Mouse (Mus musculus): ENCODE results near the gene Znrf4. TPM values are rescaled to one million over a fixed set of nuclear protein-coding genes. Genes with fewer than 3 reads are reported as not detected.

Znrf4 gene
- polyA plus RNA-seq, 1 experiment from 2014 or later, result not detected

DNA sequence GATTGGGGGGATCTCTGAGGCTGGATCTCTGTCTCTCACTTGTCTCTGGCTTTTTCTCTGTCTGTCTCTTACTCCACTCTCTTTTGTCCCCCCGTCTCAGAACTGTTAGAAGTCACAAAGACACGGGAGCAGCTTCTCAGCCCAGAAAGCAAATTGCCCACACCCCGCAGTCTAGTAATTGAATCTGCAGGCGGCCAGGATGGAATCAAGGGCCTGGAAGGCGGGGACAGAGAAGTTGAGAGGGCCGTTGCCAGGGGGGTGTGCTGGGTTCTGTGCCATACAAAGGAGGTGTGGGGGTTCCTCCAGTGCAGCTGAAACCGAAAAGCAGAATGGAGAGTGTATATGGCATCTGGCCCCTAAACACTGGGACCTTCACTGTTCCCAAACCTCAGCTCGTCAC, 30.5 kb upstream of the Znrf4 start:
- Histone ChIP-seq H3K9ac (ENCODE audit: low read depth, low read length) (no peak overlapping the region), H3K27ac (ENCODE audit: low read depth, low read length) (no peak overlapping the region), H3K4me2 (no peak overlapping the region), H3K4me3 (ENCODE audit: low read depth, low read length) (no peak overlapping the region), H3K9me3 (replicated peaks; ENCODE audit: control insufficient read depth, low read length) (no peaks in the 10 kb centered on the region), H3K27me3 (ENCODE audit: control insufficient read depth, insufficient read depth, low read length) (peaks cover 7% of the 10 kb centered on the region; the same call in 1 of the 2 replicates), H3K36me3 (ENCODE audit: control insufficient read depth, insufficient read depth, low read length) (no peaks in the 10 kb centered on the region), H3K4me1 (ENCODE audit: control insufficient read depth, insufficient read depth, low read length) (peaks cover 5% of the 10 kb centered on the region; the same call in 1 of the 2 replicates)
- WGBS (ENCODE audit: insufficient replicate concordance), result 48% methylated on average over 8 of the region's 8 CpGs
- ATAC-seq (replicated peaks; ENCODE audit: insufficient number of reproducible peaks, low FRiP score, low TSS enrichment), result no peak

DNA sequence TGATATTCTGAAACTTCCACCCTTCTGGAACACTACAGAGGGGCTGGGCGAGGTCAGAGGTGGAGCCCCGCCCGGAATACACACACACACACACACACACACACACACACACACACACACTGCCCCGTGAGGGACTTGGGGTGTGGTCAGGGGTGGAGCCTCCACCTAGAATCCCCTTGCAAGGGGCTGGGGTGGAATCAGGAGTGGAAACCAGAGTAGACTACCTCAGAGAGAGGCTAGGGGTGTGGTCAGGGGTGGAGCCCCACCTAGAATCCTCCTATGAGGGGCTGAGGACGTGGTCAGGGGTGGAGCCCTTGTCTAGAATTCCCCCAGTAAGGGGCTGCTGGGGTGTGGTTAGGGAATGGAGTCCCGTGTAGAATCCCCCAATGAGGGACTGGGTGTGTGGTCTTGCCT, 28.3 kb upstream of the Znrf4 start:
- H3K36me3 ChIP-seq (ENCODE audit: control insufficient read depth, insufficient read depth, low read length), result no peaks in the 10 kb centered on the region
- H3K4me3 ChIP-seq (ENCODE audit: low read depth, low read length), result no peak overlapping the region
- no peak overlapping the region for H3K4me2 ChIP-seq
- H3K4me1 ChIP-seq (ENCODE audit: control insufficient read depth, insufficient read depth, low read length), result peaks cover 6% of the 10 kb centered on the region; the same call in 1 of the 2 replicates
- no peak overlapping the region for H3K9ac ChIP-seq (ENCODE audit: low read depth, low read length)
- H3K27ac ChIP-seq (ENCODE audit: low read depth, low read length), result no peak overlapping the region
- no peak for ATAC-seq (replicated peaks; ENCODE audit: insufficient number of reproducible peaks, low FRiP score, low TSS enrichment)
- 45% methylated on average over 6 of the region's 6 CpGs for WGBS (ENCODE audit: insufficient replicate concordance)
- H3K9me3 ChIP-seq (replicated peaks; ENCODE audit: control insufficient read depth, low read length), result no peaks in the 10 kb centered on the region
- peaks cover 7% of the 10 kb centered on the region for H3K27me3 ChIP-seq (ENCODE audit: control insufficient read depth, insufficient read depth, low read length)

DNA sequence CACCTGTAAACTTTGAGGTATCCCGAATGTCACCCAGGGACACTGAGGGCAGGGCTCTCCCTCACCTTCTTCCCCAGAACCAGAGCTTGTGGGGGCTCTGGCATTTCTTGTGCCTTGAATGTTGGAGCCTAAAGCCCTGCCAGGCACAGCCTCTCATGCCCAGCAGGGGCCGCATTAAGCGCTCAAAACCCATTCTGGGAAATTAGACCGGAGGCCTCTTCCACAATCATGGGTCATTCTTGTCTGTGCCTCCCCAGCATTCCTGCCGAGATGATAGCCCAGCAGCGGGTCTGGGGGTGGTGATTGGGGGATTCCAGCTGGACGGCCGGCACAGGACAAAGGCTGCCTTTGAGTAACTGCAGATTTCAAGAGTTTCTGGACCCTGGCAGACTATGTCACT, 25.7 kb upstream of the Znrf4 start:
- H3K9me3 ChIP-seq (replicated peaks; ENCODE audit: control insufficient read depth, low read length), result no peaks in the 10 kb centered on the region
- H3K4me1 ChIP-seq (ENCODE audit: control insufficient read depth, insufficient read depth, low read length), result peaks cover 6% of the 10 kb centered on the region; the same call in 1 of the 2 replicates
- no peak for ATAC-seq (replicated peaks; ENCODE audit: insufficient number of reproducible peaks, low FRiP score, low TSS enrichment)
- H3K27me3 ChIP-seq (ENCODE audit: control insufficient read depth, insufficient read depth, low read length), result peaks cover 7% of the 10 kb centered on the region
- no peak overlapping the region for H3K27ac ChIP-seq (ENCODE audit: low read depth, low read length)
- no peak overlapping the region for H3K4me2 ChIP-seq
- no peak overlapping the region for H3K9ac ChIP-seq (ENCODE audit: low read depth, low read length)
- H3K36me3 ChIP-seq (ENCODE audit: control insufficient read depth, insufficient read depth, low read length), result no peaks in the 10 kb centered on the region
- 30% methylated on average over 8 of the region's 8 CpGs for WGBS (ENCODE audit: insufficient replicate concordance)
- no peak overlapping the region for H3K4me3 ChIP-seq (ENCODE audit: low read depth, low read length)

DNA sequence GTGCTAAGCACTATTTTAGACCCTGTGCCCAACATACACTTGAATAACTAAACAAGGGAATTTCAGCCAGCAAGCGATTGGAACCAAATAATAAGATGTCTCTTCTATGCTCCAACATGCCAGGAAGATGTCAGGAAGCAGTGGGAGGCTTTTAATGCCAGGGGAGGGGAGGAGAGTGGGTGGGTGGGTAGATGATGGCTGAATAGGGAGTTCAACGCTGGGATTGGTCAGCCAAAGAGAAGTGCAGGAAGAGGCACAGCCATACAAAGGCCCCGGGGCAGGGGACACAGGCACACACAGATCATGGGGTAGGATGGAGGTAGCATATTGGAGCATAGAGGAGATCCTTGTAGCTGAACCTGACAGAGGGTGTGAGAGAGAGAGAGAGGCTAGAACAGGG, 24.6 kb upstream of the Znrf4 start:
- H3K4me1 ChIP-seq (ENCODE audit: control insufficient read depth, insufficient read depth, low read length), result peaks cover 6% of the 10 kb centered on the region; the same call in 1 of the 2 replicates
- WGBS (ENCODE audit: insufficient replicate concordance), result 65% methylated on average over 3 of the region's 3 CpGs
- no peaks in the 10 kb centered on the region for H3K36me3 ChIP-seq (ENCODE audit: control insufficient read depth, insufficient read depth, low read length)
- H3K9ac ChIP-seq (ENCODE audit: low read depth, low read length), result no peak overlapping the region
- no peak overlapping the region for H3K4me2 ChIP-seq
- ATAC-seq (replicated peaks; ENCODE audit: insufficient number of reproducible peaks, low FRiP score, low TSS enrichment), result no peak
- no peak overlapping the region for H3K4me3 ChIP-seq (ENCODE audit: low read depth, low read length)
- H3K27me3 ChIP-seq (ENCODE audit: control insufficient read depth, insufficient read depth, low read length), result peaks cover 4% of the 10 kb centered on the region
- H3K27ac ChIP-seq (ENCODE audit: low read depth, low read length), result no peak overlapping the region
- no peaks in the 10 kb centered on the region for H3K9me3 ChIP-seq (replicated peaks; ENCODE audit: control insufficient read depth, low read length)

DNA sequence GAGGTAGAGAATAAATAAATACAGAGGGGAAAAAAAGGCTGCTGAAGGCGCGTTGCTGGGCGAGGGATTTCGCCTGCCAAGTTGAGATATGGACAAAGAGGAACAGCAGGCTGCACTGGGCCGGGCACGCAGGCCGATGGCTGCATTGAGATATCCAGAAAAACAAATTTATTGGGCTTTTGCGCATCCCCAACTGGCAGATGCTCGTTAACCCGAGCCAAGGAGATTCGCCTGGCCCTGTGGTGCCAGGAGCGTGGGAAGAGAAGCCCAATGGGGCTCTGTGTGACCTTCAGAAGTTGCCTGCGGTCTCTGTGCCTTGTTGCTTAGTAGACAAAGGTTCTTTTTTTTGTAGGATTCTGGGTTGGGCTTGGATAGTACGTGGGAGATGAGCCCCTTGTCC, 24.0 kb upstream of the Znrf4 start:
- Histone ChIP-seq H3K36me3 (ENCODE audit: control insufficient read depth, insufficient read depth, low read length) (no peaks in the 10 kb centered on the region), H3K4me1 (ENCODE audit: control insufficient read depth, insufficient read depth, low read length) (peaks cover 6% of the 10 kb centered on the region; the same call in 1 of the 2 replicates), H3K9ac (ENCODE audit: low read depth, low read length) (no peak overlapping the region), H3K4me3 (ENCODE audit: low read depth, low read length) (no peak overlapping the region), H3K27ac (ENCODE audit: low read depth, low read length) (no peak overlapping the region), H3K27me3 (ENCODE audit: control insufficient read depth, insufficient read depth, low read length) (peaks cover 2% of the 10 kb centered on the region), H3K4me2 (no peak overlapping the region), H3K9me3 (replicated peaks; ENCODE audit: control insufficient read depth, low read length) (no peaks in the 10 kb centered on the region)
- 69% methylated on average over 14 of the region's 14 CpGs for WGBS (ENCODE audit: insufficient replicate concordance)
- ATAC-seq (replicated peaks; ENCODE audit: insufficient number of reproducible peaks, low FRiP score, low TSS enrichment), result no peak

DNA sequence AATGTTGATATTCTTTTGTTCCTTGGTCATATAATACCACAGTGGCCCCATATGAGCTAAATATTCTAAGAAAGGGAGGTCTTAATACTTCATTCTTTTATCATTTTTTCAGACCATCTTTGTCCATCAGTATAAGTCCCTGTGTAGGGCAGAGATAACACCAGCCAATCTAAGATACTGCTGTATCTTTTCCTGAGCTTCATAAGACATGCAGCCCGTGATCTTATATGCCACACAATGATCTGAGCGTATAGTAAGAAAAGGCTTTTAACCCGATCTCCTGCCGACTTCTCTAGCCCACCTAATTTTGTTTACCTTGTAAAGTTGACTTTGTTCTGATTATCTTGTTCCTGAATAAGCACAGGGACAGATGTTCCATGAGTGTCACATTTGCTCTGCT, 12.7 kb upstream of the Znrf4 start:
- H3K4me3 ChIP-seq (ENCODE audit: low read depth, low read length), result no peak overlapping the region
- no peaks in the 10 kb centered on the region for H3K9me3 ChIP-seq (replicated peaks; ENCODE audit: control insufficient read depth, low read length)
- no peak overlapping the region for H3K27ac ChIP-seq (ENCODE audit: low read depth, low read length)
- H3K36me3 ChIP-seq (ENCODE audit: control insufficient read depth, insufficient read depth, low read length), result no peaks in the 10 kb centered on the region
- ATAC-seq (replicated peaks; ENCODE audit: insufficient number of reproducible peaks, low FRiP score, low TSS enrichment), result no peak
- H3K27me3 ChIP-seq (ENCODE audit: control insufficient read depth, insufficient read depth, low read length), result no peaks in the 10 kb centered on the region; the same call in 1 of the 2 replicates
- no peaks in the 10 kb centered on the region for H3K4me1 ChIP-seq (ENCODE audit: control insufficient read depth, insufficient read depth, low read length)
- H3K9ac ChIP-seq (ENCODE audit: low read depth, low read length), result no peak overlapping the region
- H3K4me2 ChIP-seq, result no peak overlapping the region
- whole genome bisulfite sequencing (ENCODE audit: insufficient replicate concordance), result 67% methylated on average over 4 of the region's 4 CpGs

DNA sequence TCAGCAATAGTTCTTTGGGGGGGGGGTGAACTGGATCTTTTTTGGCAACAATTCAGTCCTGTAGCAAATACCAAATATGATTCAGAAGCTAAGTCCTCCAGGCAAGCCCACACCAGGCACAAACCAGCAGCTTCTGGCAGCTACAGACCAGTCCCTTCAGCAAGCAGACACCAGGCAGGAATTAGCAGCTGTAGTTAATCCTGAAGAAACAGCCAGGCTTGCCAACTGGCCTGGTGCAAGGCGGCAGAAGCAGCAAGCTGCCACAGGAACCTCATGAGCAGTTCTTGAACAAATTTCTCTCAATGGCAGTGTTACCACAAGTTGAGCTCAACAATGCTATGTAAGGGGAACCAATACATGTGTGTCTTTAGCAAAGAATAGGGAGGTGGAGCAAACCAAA, 10.5 kb upstream of the Znrf4 start:
- 61% methylated on average over 1 of the region's 1 CpGs for WGBS (ENCODE audit: insufficient replicate concordance)
- Histone ChIP-seq H3K27ac (ENCODE audit: low read depth, low read length) (no peak overlapping the region), H3K4me1 (ENCODE audit: control insufficient read depth, insufficient read depth, low read length) (no peaks in the 10 kb centered on the region), H3K36me3 (ENCODE audit: control insufficient read depth, insufficient read depth, low read length) (no peaks in the 10 kb centered on the region), H3K9ac (ENCODE audit: low read depth, low read length) (no peak overlapping the region), H3K9me3 (replicated peaks; ENCODE audit: control insufficient read depth, low read length) (no peaks in the 10 kb centered on the region), H3K27me3 (ENCODE audit: control insufficient read depth, insufficient read depth, low read length) (no peaks in the 10 kb centered on the region; the same call in 1 of the 2 replicates), H3K4me3 (ENCODE audit: low read depth, low read length) (no peak overlapping the region), H3K4me2 (no peak overlapping the region)
- ATAC-seq (replicated peaks; ENCODE audit: insufficient number of reproducible peaks, low FRiP score, low TSS enrichment), result no peak

DNA sequence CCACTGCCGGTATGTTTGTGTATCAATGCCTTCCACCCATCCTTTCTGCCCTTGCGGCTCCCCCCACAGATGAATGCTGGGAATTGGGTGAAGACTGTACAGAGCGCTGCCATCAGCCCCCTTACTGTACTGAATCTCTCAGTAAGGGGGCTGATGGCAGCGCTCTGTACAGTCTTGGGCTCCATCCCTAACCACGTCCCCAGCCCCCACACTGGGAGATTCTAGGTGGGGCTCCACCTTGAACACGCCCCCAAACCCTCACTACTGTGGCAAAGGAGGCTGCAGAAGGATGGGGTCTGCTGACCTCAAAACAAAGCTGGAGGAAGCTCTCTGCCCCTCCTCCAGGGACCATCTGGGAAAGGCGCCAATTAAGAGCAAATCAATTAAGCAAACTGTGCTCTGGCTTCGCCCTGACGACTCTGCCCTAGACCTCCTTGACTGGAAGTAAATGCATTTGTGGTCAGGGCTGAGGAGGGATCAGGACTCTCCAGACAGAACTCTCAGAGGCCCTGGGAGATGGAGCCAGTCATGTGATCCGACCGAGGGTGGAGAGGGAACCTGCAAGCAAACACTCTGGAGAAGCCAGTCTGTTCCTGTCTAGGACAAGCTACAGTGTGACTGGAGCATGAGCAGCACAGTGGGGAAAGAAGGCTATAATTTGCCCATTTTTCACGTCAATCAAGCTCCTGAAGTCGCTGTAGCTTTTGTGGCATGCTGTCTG, 3.6 kb upstream of the Znrf4 start:
- peaks cover 3% of the 10 kb centered on the region for H3K4me1 ChIP-seq (ENCODE audit: control insufficient read depth, insufficient read depth, low read length)
- ATAC-seq (replicated peaks; ENCODE audit: insufficient number of reproducible peaks, low FRiP score, low TSS enrichment), result no peak; the same call in 1 of the 2 replicates
- 12% methylated on average over 13 of the region's 13 CpGs for WGBS (ENCODE audit: insufficient replicate concordance)
- peaks cover 4% of the 10 kb centered on the region; the same call in 1 of the 2 replicates for H3K9me3 ChIP-seq (replicated peaks; ENCODE audit: control insufficient read depth, low read length)
- H3K4me3 ChIP-seq (ENCODE audit: low read depth, low read length), result no peak overlapping the region
- no peak overlapping the region for H3K4me2 ChIP-seq
- no peak overlapping the region for H3K27ac ChIP-seq (ENCODE audit: low read depth, low read length)
- H3K36me3 ChIP-seq (ENCODE audit: control insufficient read depth, insufficient read depth, low read length), result no peaks in the 10 kb centered on the region
- H3K9ac ChIP-seq (ENCODE audit: low read depth, low read length), result no peak overlapping the region
- peaks cover 44% of the 10 kb centered on the region for H3K27me3 ChIP-seq (ENCODE audit: control insufficient read depth, insufficient read depth, low read length)

DNA sequence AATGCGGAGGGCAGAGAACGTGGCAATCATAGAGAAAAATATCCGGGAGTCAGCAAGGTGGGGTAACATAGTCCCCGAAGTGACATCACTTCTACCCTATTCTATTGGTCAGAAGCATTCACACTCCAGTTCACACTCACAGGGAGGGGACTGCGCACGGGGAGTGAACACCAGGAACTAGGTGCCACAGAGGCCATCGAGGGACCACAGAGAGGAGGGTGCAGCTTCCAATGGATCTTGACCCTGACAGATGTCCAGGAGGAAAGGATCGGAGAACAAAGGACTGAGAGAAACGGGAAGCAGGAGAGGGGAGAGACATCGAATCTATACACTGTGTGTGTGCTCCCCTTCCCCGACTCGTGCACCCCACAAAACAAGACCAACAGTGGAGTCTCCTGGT, 2.7 kb upstream of the Znrf4 start:
- Histone ChIP-seq H3K4me1 (ENCODE audit: control insufficient read depth, insufficient read depth, low read length) (peaks cover 3% of the 10 kb centered on the region), H3K36me3 (ENCODE audit: control insufficient read depth, insufficient read depth, low read length) (no peaks in the 10 kb centered on the region), H3K9ac (ENCODE audit: low read depth, low read length) (no peak overlapping the region), H3K4me3 (ENCODE audit: low read depth, low read length) (no peak overlapping the region), H3K27me3 (ENCODE audit: control insufficient read depth, insufficient read depth, low read length) (peaks cover 53% of the 10 kb centered on the region), H3K9me3 (replicated peaks; ENCODE audit: control insufficient read depth, low read length) (peaks cover 4% of the 10 kb centered on the region; the same call in 1 of the 2 replicates), H3K4me2 (no peak overlapping the region), H3K27ac (ENCODE audit: low read depth, low read length) (no peak overlapping the region)
- no peak for ATAC-seq (replicated peaks; ENCODE audit: insufficient number of reproducible peaks, low FRiP score, low TSS enrichment)
- 44% methylated on average over 12 of the region's 12 CpGs for WGBS (ENCODE audit: insufficient replicate concordance)

All from heart, embryonic 11.5 days (tissue).